Mouse (Mus musculus): ENCODE results near the gene Cdan1. TPM values are rescaled to one million over a fixed set of nuclear protein-coding genes. Genes with fewer than 3 reads are reported as not detected.
A peak's percentile ranks its signal among the peaks of the same experiment; 100 is the strongest.

Cdan1 gene
- polyA plus RNA-seq (2015; fragmentation: Nextera tagmentation; extraction: Ambion mirVana): 3.2 and 4.7 TPM in 2 replicates

- Histone ChIP-seq H3K4me2 (peak within 1 kb of the TSS; percentile 93), H3K27me3 (no peaks in the 10 kb centered on the region), H3K4me1 (replicated peaks) (peaks cover 24% of the 10 kb centered on the region), H3K9me3 (replicated peaks) (no peaks in the 10 kb centered on the region), H3K27ac (replicated peaks) (peak within 1 kb of the TSS; percentile 69), H3K36me3 (replicated peaks) (no peaks in the 10 kb centered on the region), H3K4me3 (replicated peaks) (peak within 1 kb of the TSS; percentile 96), H3K9ac (peak within 1 kb of the TSS; percentile 86)
- under 1% methylated on average over 58 of the region's 71 CpGs for WGBS (ENCODE audit: insufficient replicate concordance)
- ATAC-seq (ENCODE audit: insufficient read depth): peak; percentile 75
Observed at GRCm38 (mm10) chr2:120849449-120850423, at the start of gene Cdan1. TSS of gene Cdan1 (minus strand) at chr2:120850128.

- H3K4me3 ChIP-seq (replicated peaks): no peak overlapping the region
- ATAC-seq (ENCODE audit: insufficient read depth): no peak
- H3K27me3 ChIP-seq: no peaks in the 10 kb centered on the region
- no peak overlapping the region for H3K4me2 ChIP-seq
- 88% methylated on average over 3 of the region's 3 CpGs for WGBS (ENCODE audit: insufficient replicate concordance)
- no peaks in the 10 kb centered on the region for H3K9me3 ChIP-seq (replicated peaks)
- H3K36me3 ChIP-seq (replicated peaks): peaks cover 77% of the 10 kb centered on the region
- no peaks in the 10 kb centered on the region for H3K4me1 ChIP-seq (replicated peaks)
- H3K9ac ChIP-seq: no peak overlapping the region
- no peak overlapping the region for H3K27ac ChIP-seq (replicated peaks)
Observed at GRCm38 (mm10) chr2:120896361-120896760, 46.4 kb upstream of the Cdan1 start.

GRCm38 (mm10) chr2:120887601-120888000, 37.7 kb upstream of the Cdan1 start:
- peaks cover 72% of the 10 kb centered on the region for H3K36me3 ChIP-seq (replicated peaks)
- no peaks in the 10 kb centered on the region for H3K4me1 ChIP-seq (replicated peaks)
- H3K27ac ChIP-seq (replicated peaks): no peak overlapping the region
- no peaks in the 10 kb centered on the region for H3K9me3 ChIP-seq (replicated peaks)
- H3K9ac ChIP-seq: no peak overlapping the region
- no peak overlapping the region for H3K4me3 ChIP-seq (replicated peaks)
- H3K4me2 ChIP-seq: no peak overlapping the region
- no peaks in the 10 kb centered on the region for H3K27me3 ChIP-seq
- ATAC-seq (ENCODE audit: insufficient read depth): no peak
- WGBS (ENCODE audit: insufficient replicate concordance): 79% methylated on average over 5 of the region's 5 CpGs

- Histone ChIP-seq H3K4me2 (no peak overlapping the region), H3K27ac (replicated peaks) (no peak overlapping the region), H3K9me3 (replicated peaks) (no peaks in the 10 kb centered on the region), H3K27me3 (no peaks in the 10 kb centered on the region), H3K4me3 (replicated peaks) (no peak overlapping the region), H3K9ac (no peak overlapping the region), H3K4me1 (replicated peaks) (no peaks in the 10 kb centered on the region), H3K36me3 (replicated peaks) (peaks cover 66% of the 10 kb centered on the region)
- WGBS (ENCODE audit: insufficient replicate concordance): 78% methylated on average over 2 of the region's 2 CpGs
- ATAC-seq (ENCODE audit: insufficient read depth): no peak
Observed at GRCm38 (mm10) chr2:120873192-120873591, 23.3 kb upstream of the Cdan1 start.

- H3K27ac ChIP-seq (replicated peaks): no peak overlapping the region
- H3K36me3 ChIP-seq (replicated peaks): peaks cover 63% of the 10 kb centered on the region
- H3K4me2 ChIP-seq: no peak overlapping the region
- H3K4me1 ChIP-seq (replicated peaks): no peaks in the 10 kb centered on the region
- no peaks in the 10 kb centered on the region for H3K9me3 ChIP-seq (replicated peaks)
- WGBS (ENCODE audit: insufficient replicate concordance): 79% methylated on average over 9 of the region's 9 CpGs
- ATAC-seq (ENCODE audit: insufficient read depth): no peak
- H3K9ac ChIP-seq: no peak overlapping the region
- H3K27me3 ChIP-seq: no peaks in the 10 kb centered on the region
- no peak overlapping the region for H3K4me3 ChIP-seq (replicated peaks)
Observed at GRCm38 (mm10) chr2:120871447-120872336, 21.8 kb upstream of the Cdan1 start.

GRCm38 (mm10) chr2:120867336-120867735, 17.4 kb upstream of the Cdan1 start:
- no peak overlapping the region for H3K4me2 ChIP-seq
- ATAC-seq (ENCODE audit: insufficient read depth): no peak
- H3K4me1 ChIP-seq (replicated peaks): no peaks in the 10 kb centered on the region
- WGBS (ENCODE audit: insufficient replicate concordance): 77% methylated on average over 5 of the region's 5 CpGs
- H3K9me3 ChIP-seq (replicated peaks): no peaks in the 10 kb centered on the region
- no peak overlapping the region for H3K4me3 ChIP-seq (replicated peaks)
- H3K27me3 ChIP-seq: no peaks in the 10 kb centered on the region
- peaks cover 67% of the 10 kb centered on the region for H3K36me3 ChIP-seq (replicated peaks)
- H3K27ac ChIP-seq (replicated peaks): no peak overlapping the region
- no peak overlapping the region for H3K9ac ChIP-seq

- H3K4me2 ChIP-seq: no peak overlapping the region
- no peaks in the 10 kb centered on the region for H3K4me1 ChIP-seq (replicated peaks)
- 34% methylated on average over 1 of the region's 1 CpGs for WGBS (ENCODE audit: insufficient replicate concordance)
- no peaks in the 10 kb centered on the region for H3K9me3 ChIP-seq (replicated peaks)
- no peak for ATAC-seq (ENCODE audit: insufficient read depth)
- H3K9ac ChIP-seq: no peak overlapping the region
- peaks cover 67% of the 10 kb centered on the region for H3K36me3 ChIP-seq (replicated peaks)
- no peak overlapping the region for H3K4me3 ChIP-seq (replicated peaks)
- H3K27me3 ChIP-seq: no peaks in the 10 kb centered on the region
- H3K27ac ChIP-seq (replicated peaks): no peak overlapping the region
Observed at GRCm38 (mm10) chr2:120866561-120866960, 16.6 kb upstream of the Cdan1 start.

GRCm38 (mm10) chr2:120863389-120863788, 13.5 kb upstream of the Cdan1 start:
- no peak for ATAC-seq (ENCODE audit: insufficient read depth)

GRCm38 (mm10) chr2:120860699-120861098, 10.8 kb upstream of the Cdan1 start:
- no peaks in the 10 kb centered on the region for H3K27me3 ChIP-seq
- no peaks in the 10 kb centered on the region for H3K9me3 ChIP-seq (replicated peaks)
- no peak overlapping the region for H3K4me2 ChIP-seq
- H3K4me1 ChIP-seq (replicated peaks): no peaks in the 10 kb centered on the region
- no peak for ATAC-seq (ENCODE audit: insufficient read depth)
- no peak overlapping the region for H3K27ac ChIP-seq (replicated peaks)
- H3K9ac ChIP-seq: no peak overlapping the region
- 73% methylated on average over 1 of the region's 1 CpGs for WGBS (ENCODE audit: insufficient replicate concordance)
- peaks cover 43% of the 10 kb centered on the region for H3K36me3 ChIP-seq (replicated peaks)
- no peak overlapping the region for H3K4me3 ChIP-seq (replicated peaks)

More at GRCm38 (mm10) chr2:120863389-120863788, 13.5 kb upstream of the Cdan1 start:
- no peak overlapping the region for H3K27ac ChIP-seq (replicated peaks)
- H3K9ac ChIP-seq: no peak overlapping the region
- H3K4me3 ChIP-seq (replicated peaks): no peak overlapping the region
- H3K4me1 ChIP-seq (replicated peaks): no peaks in the 10 kb centered on the region
- H3K4me2 ChIP-seq: no peak overlapping the region
- H3K9me3 ChIP-seq (replicated peaks): no peaks in the 10 kb centered on the region
- no peaks in the 10 kb centered on the region for H3K27me3 ChIP-seq
- H3K36me3 ChIP-seq (replicated peaks): peaks cover 56% of the 10 kb centered on the region
- 94% methylated on average over 1 of the region's 1 CpGs for WGBS (ENCODE audit: insufficient replicate concordance)

GRCm38 (mm10) chr2:120858131-120858530, 8.2 kb upstream of the Cdan1 start:
- whole genome bisulfite sequencing (ENCODE audit: insufficient replicate concordance): 84% methylated on average over 3 of the region's 3 CpGs
- no peaks in the 10 kb centered on the region for H3K4me1 ChIP-seq (replicated peaks)
- no peak for ATAC-seq (ENCODE audit: insufficient read depth)
- H3K4me3 ChIP-seq (replicated peaks): no peak overlapping the region
- peaks cover 20% of the 10 kb centered on the region for H3K36me3 ChIP-seq (replicated peaks)
- no peak overlapping the region for H3K27ac ChIP-seq (replicated peaks)
- H3K4me2 ChIP-seq: no peak overlapping the region
- H3K9ac ChIP-seq: no peak overlapping the region
- H3K9me3 ChIP-seq (replicated peaks): no peaks in the 10 kb centered on the region
- no peaks in the 10 kb centered on the region for H3K27me3 ChIP-seq

GRCm38 (mm10) chr2:120853151-120853550, 3.2 kb upstream of the Cdan1 start:
- H3K4me1 ChIP-seq (replicated peaks): peaks cover 19% of the 10 kb centered on the region
- ATAC-seq (ENCODE audit: insufficient read depth): no peak
- H3K9ac ChIP-seq: no peak overlapping the region
- H3K27me3 ChIP-seq: no peaks in the 10 kb centered on the region
- H3K36me3 ChIP-seq (replicated peaks): no peaks in the 10 kb centered on the region
- H3K4me3 ChIP-seq (replicated peaks): no peak overlapping the region
- no peak overlapping the region for H3K4me2 ChIP-seq
- 63% methylated on average over 3 of the region's 3 CpGs for WGBS (ENCODE audit: insufficient replicate concordance)
- no peaks in the 10 kb centered on the region for H3K9me3 ChIP-seq (replicated peaks)
- H3K27ac ChIP-seq (replicated peaks): no peak overlapping the region
